Mouse (Mus musculus) limb, embryonic 10.5 days (tissue): Measurements from ENCODE around the gene Kcnq1. TPM values are rescaled to one million over a fixed set of nuclear protein-coding genes. Genes with fewer than 3 reads are reported as not detected.

Experiments
- DNase-seq: peaks from one replicate; pipeline ENCODE4 v3.0.0-alpha.2; 2017; ENCODE audit warnings: low spot score
- H3K27ac ChIP-seq: fragments of 300-500 bp; sonication (generic); 2 replicates; pipeline ENCODE4 v1.5.1; 2016; ENCODE audit warnings: mild to moderate bottlenecking
- H3K27me3 ChIP-seq: fragments of 300-500 bp; sonication (generic); 2 replicates; pipeline ENCODE4 v1.6.1; 2016; ENCODE audit warnings: low read depth, mild to moderate bottlenecking; ENCODE audit not compliant: poor library complexity, severe bottlenecking
- H3K36me3 ChIP-seq: fragments of 300-500 bp; sonication (generic); 2 replicates; pipeline ENCODE4 v1.6.1; 2016; ENCODE audit warnings: mild to moderate bottlenecking, moderate library complexity
- H3K4me1 ChIP-seq: fragments of 300-500 bp; sonication (generic); 2 replicates; pipeline ENCODE4 v1.6.1; 2016
- H3K4me3 ChIP-seq: fragments of 300-500 bp; sonication (generic); 2 replicates; pipeline ENCODE4 v1.5.1; 2016; ENCODE audit warnings: mild to moderate bottlenecking, moderate library complexity
- H3K9me3 ChIP-seq: fragments of 300-500 bp; sonication (generic); replicated peaks from 2 replicates; pipeline ENCODE4 v1.6.1; 2016; ENCODE audit warnings: mild to moderate bottlenecking
- WGBS: fragments of 180-500 bp; shearing (Covaris S2); methylation state at CpG from one replicate; pipeline ENCODE4 v1.1.7; 2016; 5-methylcytosine and 5-hydroxymethylcytosine counted together
- polyA plus RNA-seq: library from polyadenylated mRNA; unstranded; fragments of >200 nt; fragmentation: Nextera tagmentation; extraction: Ambion mirVana; gene quantifications from 2 replicates; pipeline ENCODE4 v1.2.1, GENCODE M21; 2016

The Kcnq1 gene
- polyA plus RNA-seq, 1 experiment from 2014 or later = 0.94 TPM

- 4% methylated on average over 53 of the region's 53 CpGs for WGBS
- peak overlapping the region; percentile 54 for H3K4me3 ChIP-seq
- peak; percentile 64 for DNase-seq
- H3K36me3 ChIP-seq = no peaks in the 10 kb centered on the region
- H3K9me3 ChIP-seq = no peaks in the 10 kb centered on the region
- peak overlapping the region; percentile 85 for H3K27ac ChIP-seq
- H3K4me1 ChIP-seq = peaks cover 27% of the 10 kb centered on the region
- H3K27me3 ChIP-seq = peaks cover 82% of the 10 kb centered on the region
Measured at GRCm38 (mm10) chr7:143445651-143446460, 339.7 kb downstream of the Kcnq1 start.

- DNase-seq = no peak
- Histone ChIP-seq H3K4me3 (no peak overlapping the region), H3K4me1 (peaks cover 27% of the 10 kb centered on the region), H3K36me3 (no peaks in the 10 kb centered on the region), H3K27ac (no peak overlapping the region), H3K9me3 (no peaks in the 10 kb centered on the region), H3K27me3 (peaks cover 70% of the 10 kb centered on the region)
- 79% methylated on average over 2 of the region's 2 CpGs for WGBS
Measured at GRCm38 (mm10) chr7:143447130-143447529, 341.0 kb downstream of the Kcnq1 start.

- peaks cover 25% of the 10 kb centered on the region for H3K36me3 ChIP-seq
- peak overlapping the region; percentile 65 for H3K4me3 ChIP-seq
- peaks cover 22% of the 10 kb centered on the region for H3K9me3 ChIP-seq
- no peak for DNase-seq
- H3K27ac ChIP-seq = peak overlapping the region; percentile 88
- H3K27me3 ChIP-seq = peaks cover 45% of the 10 kb centered on the region
- 20% methylated on average over 38 of the region's 38 CpGs for WGBS
- H3K4me1 ChIP-seq = peaks cover 46% of the 10 kb centered on the region
Measured at GRCm38 (mm10) chr7:143458963-143459331, 352.8 kb downstream of the Kcnq1 start.

GRCm38 (mm10) chr7:143459332-143460211 is 353.4 kb downstream of the Kcnq1 start:
- peak overlapping the region; percentile 88 for H3K27ac ChIP-seq
- WGBS = 23% methylated on average over 100 of the region's 100 CpGs
- H3K4me1 ChIP-seq = peaks cover 52% of the 10 kb centered on the region
- peaks cover 25% of the 10 kb centered on the region for H3K36me3 ChIP-seq
- peak overlapping the region; percentile 65 for H3K4me3 ChIP-seq
- peaks cover 22% of the 10 kb centered on the region for H3K9me3 ChIP-seq
- peaks cover 50% of the 10 kb centered on the region for H3K27me3 ChIP-seq
- DNase-seq = no peak

GRCm38 (mm10) chr7:143460217-143460834 is 354.2 kb downstream of the Kcnq1 start:
- peaks cover 22% of the 10 kb centered on the region for H3K9me3 ChIP-seq
- peaks cover 59% of the 10 kb centered on the region for H3K4me1 ChIP-seq
- peak overlapping the region; percentile 65 for H3K4me3 ChIP-seq
- H3K27me3 ChIP-seq = peaks cover 57% of the 10 kb centered on the region
- WGBS = 38% methylated on average over 58 of the region's 60 CpGs
- H3K27ac ChIP-seq = peak overlapping the region; percentile 88
- peak; percentile 56 for DNase-seq
- H3K36me3 ChIP-seq = peaks cover 25% of the 10 kb centered on the region

GRCm38 (mm10) chr7:143460874-143461273 is 354.7 kb downstream of the Kcnq1 start, which contains the start of gene Cdkn1c:
Gene Cdkn1c, minus strand, starts transcription at chr7:143461050.
- H3K9me3 ChIP-seq = peaks cover 22% of the 10 kb centered on the region
- peaks cover 65% of the 10 kb centered on the region for H3K4me1 ChIP-seq
- WGBS = 30% methylated on average over 48 of the region's 48 CpGs
- H3K27ac ChIP-seq = peak within 1 kb of the TSS; percentile 91
- H3K36me3 ChIP-seq = peaks cover 25% of the 10 kb centered on the region
- peak within 1 kb of the TSS; percentile 65 for H3K4me3 ChIP-seq
- H3K27me3 ChIP-seq = peaks cover 63% of the 10 kb centered on the region
- peak; percentile 92 for DNase-seq

- Histone ChIP-seq H3K4me1 (peaks cover 70% of the 10 kb centered on the region), H3K9me3 (peaks cover 22% of the 10 kb centered on the region), H3K27me3 (peaks cover 60% of the 10 kb centered on the region), H3K36me3 (peaks cover 25% of the 10 kb centered on the region), H3K4me3 (peak overlapping the region; percentile 65), H3K27ac (peak overlapping the region; percentile 91)
- no peak for DNase-seq
- 36% methylated on average over 32 of the region's 32 CpGs for WGBS
Measured at GRCm38 (mm10) chr7:143461294-143461870, 355.2 kb downstream of the Kcnq1 start.

- WGBS = 43% methylated on average over 11 of the region's 11 CpGs
- Histone ChIP-seq H3K27me3 (peaks cover 60% of the 10 kb centered on the region), H3K4me3 (peak overlapping the region; percentile 65), H3K36me3 (peaks cover 25% of the 10 kb centered on the region), H3K4me1 (peaks cover 73% of the 10 kb centered on the region), H3K9me3 (peaks cover 22% of the 10 kb centered on the region), H3K27ac (peak overlapping the region; percentile 91)
- DNase-seq = peak; percentile 73
Measured at GRCm38 (mm10) chr7:143461920-143462319, 355.8 kb downstream of the Kcnq1 start.

- H3K4me1 ChIP-seq = peaks cover 79% of the 10 kb centered on the region
- H3K36me3 ChIP-seq = peaks cover 24% of the 10 kb centered on the region
- peaks cover 22% of the 10 kb centered on the region for H3K9me3 ChIP-seq
- DNase-seq = no peak
- peaks cover 57% of the 10 kb centered on the region for H3K27me3 ChIP-seq
- H3K4me3 ChIP-seq = no peak overlapping the region
- WGBS = 78% methylated on average over 5 of the region's 5 CpGs
- peak overlapping the region; percentile 91 for H3K27ac ChIP-seq
Measured at GRCm38 (mm10) chr7:143462516-143462915, 356.4 kb downstream of the Kcnq1 start.

- Histone ChIP-seq H3K36me3 (peaks cover 13% of the 10 kb centered on the region; the same call in 1 of the 2 replicates), H3K27ac (peak overlapping the region; percentile 91), H3K4me1 (peaks cover 86% of the 10 kb centered on the region), H3K27me3 (peaks cover 48% of the 10 kb centered on the region), H3K4me3 (0 out of 2 replicates have a peak overlapping the region, but pooled peaks have one; percentile 6), H3K9me3 (peaks cover 21% of the 10 kb centered on the region)
- peak; percentile 90 for DNase-seq
- 37% methylated on average over 11 of the region's 11 CpGs for WGBS
Measured at GRCm38 (mm10) chr7:143463865-143464415, 357.8 kb downstream of the Kcnq1 start.

- H3K36me3 ChIP-seq = 0 out of 2 replicates have a peak, but pooled peaks cover 2% of the 10 kb centered on the region
- WGBS = 18% methylated on average over 56 of the region's 56 CpGs
- peak; percentile 82 for DNase-seq
- peak overlapping the region; percentile 47 for H3K4me3 ChIP-seq
- H3K9me3 ChIP-seq = peaks cover 11% of the 10 kb centered on the region
- peaks cover 47% of the 10 kb centered on the region for H3K27me3 ChIP-seq
- H3K4me1 ChIP-seq = peaks cover 81% of the 10 kb centered on the region
- peak overlapping the region; percentile 91 for H3K27ac ChIP-seq
Measured at GRCm38 (mm10) chr7:143464811-143465560, 358.8 kb downstream of the Kcnq1 start.
